Mouse (Mus musculus) MEL-GATA-1-ER (cell line): Measurements from ENCODE around the gene Prf1.

Source experiments
- DNase-seq: peaks from one replicate; pipeline ENCODE4 v3.0.0-alpha.2; 2012; ENCODE audit warnings: low read depth; ENCODE audit errors: extremely low read depth

Prf1 gene

DNA sequence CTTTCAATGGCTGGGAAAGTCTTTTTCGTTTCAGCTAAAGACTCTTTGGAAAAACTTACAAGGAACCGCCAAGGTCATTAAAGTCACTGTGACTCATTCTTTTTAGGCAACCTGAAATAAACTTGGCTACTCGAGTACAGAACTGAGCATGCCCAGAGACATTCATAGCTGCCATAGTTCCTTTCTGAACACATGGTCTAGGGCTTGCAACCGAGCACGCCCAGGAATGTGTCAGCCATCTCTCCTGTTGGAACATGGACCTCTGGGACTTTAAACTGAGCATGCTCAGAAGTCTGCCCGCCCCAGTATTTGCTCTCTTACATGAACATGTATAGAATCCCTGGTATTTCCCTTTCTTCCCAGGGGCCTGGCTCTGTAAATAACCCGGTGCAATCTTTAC is 11.4 kb upstream of the Prf1 start:
- DNase-seq: no peak

DNA sequence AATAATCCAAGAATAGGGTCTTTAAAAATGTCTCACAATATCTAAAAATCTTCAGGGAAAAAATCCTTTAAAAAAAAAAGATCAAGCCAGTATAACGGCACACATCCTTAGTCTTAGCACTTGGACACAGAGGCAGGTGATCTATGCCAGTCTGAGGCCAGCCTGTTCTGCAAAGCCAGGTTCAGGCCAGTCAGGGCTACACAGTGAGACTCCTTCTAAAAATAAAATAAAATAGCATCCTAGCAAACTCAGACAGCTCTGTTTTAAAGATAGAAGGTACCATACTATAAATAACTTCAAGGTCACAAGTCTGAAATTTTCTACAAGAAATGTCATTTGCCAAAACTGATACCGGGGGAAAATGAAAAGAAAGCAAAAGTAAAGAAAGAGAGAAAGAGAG is 7.6 kb upstream of the Prf1 start:
- DNase-seq: no peak

DNA sequence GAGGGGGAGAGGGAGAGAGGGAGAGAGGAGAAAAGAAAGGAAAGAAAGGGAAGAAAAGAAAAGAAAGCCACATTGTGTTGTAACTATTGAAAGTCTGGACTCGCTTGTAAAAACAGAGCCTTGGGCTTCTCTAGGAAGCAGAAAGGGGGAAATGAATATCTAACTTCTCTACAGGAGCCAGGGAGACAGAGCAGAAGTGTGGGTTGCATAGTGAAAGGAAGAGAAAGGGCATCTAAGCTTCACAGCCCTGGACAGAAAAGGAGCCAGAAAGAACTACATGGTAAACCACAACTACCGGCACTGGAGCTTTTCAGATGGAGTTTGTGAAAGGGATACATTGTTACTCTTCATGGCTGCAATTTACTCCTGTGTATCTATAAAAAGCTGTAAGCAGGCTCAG is 7.2 kb upstream of the Prf1 start:
- DNase-seq: no peak

DNA sequence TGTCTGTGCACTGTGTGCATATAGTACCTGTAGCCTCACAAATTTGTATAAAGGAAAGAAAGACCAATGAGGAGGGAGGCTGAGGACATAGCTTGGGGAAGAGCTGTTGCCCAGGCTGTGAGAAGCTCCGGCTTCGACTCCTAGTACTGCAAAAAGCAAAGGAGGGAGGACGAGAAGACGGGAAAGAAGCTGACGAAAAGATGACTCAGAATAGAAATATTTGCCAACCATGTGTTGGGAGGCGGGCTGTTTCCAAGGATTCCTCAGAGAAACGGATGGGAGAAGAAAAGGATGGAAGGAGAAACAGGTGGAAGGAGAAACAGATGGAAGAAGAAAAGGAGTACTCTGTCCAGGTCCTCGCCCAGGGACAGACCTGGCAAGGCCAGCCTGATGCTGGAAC is 3.4 kb upstream of the Prf1 start:
- DNase-seq: no peak

DNA sequence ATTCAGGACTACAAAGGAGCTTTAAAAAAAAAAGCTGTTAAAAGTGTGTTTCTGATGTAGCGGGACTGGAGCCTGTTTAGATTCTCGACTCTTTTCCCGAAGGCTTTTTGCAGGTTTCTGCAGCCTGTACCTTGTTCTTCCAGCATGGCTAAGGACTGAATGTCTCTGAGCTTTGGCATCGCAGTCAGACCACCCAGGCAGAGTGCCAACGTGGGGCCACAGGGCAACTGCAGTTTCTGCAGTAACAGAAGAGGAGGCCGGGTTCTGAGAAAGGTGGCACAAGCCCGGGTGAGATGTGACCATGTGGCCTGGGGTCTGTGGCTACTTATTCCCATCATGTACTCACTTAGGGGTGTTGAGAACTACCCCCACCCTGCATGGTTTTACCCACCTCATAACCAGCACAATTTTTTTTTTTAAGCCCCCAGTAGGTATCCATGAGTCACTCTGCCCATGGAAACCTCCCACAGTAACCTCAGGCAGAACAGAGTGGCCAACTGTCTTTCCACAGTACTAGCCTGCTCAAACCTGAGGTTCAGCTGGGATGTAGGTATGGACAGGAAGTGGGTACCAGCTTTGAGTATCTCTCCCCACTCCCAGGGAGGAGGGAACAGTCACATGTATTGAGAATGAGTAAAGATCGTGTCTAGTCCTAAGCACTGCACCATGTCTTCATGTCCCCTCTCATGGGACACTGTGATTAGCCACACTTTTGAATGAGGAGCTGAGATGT is 754 bp upstream of the Prf1 start:
- no peak for DNase-seq

DNA sequence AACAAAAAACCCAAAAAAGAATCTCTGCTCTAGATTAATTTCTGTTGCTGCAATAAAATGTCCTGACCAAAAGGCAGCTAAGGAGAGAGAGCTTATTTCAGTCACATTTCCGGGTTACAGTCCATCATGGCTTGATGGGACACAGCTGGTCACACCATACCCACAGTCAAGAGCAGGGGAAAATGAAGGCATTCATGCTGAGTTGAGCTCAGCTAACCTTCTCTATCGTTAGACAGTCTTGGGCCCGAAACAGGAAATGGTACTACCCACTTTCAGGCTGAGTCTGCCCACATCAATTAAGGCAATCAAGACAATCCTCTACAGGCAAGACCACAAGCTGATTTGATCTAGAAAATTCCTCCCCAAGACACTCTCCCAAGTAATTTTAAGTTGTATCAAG is 3.4 kb downstream of the Prf1 start:
- no peak for DNase-seq

DNA sequence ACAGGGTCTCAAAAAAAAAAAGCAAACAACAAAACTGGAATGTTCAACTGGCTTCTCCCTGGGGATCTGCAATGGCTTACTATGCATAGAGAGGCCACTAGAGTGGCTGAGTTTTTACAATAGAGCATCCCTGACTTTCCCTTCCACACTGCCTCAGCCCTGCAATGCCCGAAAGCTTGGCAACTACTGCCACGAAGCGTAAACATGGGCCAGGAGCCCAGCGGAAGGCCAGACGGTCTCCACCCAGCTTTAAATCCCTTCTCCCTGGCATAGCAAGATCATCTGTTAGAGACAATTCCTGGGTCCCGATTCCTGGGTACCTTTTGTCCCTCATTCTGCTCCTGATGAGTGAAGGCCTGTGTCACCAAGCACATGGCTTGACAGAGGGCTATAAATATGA is 6.4 kb downstream of the Prf1 start:
- no peak for DNase-seq

DNA sequence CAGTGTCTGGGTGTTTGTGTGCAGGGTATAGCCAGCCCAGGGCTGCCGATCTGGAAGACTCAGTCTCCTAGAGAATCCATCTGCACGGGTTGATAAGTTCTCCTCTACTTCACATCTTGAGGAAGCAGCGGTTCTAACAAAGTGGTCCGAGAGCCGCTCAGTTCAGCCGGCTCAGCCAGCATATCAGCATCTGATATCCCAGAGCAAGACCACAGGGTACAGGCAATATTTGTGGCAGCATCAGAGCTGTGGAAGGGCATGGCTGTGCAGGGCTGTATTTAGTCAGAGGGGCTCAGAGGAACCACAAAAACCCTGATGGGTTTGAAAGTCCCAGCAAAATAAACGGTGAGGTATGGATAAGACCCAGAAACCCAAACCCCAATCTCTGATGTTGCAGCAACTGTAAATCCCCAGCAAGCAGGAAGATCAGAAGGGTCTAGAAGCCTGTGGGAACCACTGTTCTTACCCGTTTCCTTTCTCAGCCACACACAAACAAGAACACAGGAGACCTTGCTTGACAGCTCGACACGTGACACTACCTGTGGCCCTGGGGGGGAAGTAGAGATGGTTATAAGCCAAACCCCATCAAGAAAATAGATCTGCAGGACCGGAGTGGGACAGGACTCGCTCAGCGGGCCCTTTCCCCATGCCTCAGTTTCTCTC is 8.4 kb downstream of the Prf1 start:
- peak; percentile 50 for DNase-seq

DNA sequence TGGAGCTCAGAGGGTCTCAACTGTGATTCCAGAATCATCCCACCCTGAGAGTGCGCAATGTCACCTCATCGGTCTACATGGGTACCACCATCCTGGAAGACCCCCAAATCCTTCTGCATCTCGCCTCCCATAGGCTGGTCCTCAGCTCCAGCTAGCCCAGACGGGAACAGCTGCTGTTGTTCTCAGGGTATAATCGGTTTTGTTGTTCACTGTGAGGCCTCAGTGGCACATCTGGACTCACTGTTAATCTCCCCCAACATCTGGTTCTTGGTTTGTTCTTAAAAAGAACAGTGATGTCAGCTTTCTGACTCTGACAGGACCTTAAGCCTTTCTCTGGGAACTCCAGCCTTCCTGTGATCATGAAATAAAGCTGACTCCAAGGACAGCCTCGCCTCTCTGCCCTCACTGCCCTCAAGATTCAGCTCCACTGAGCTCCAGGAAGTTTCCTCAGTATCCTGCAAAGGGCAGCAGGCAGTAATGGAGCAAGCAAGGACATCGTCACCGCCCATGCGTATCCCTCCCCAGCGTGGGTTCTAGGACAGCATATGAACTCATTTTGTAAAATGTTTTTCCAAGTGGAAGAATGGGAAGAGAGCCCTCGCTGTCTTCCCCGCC is 11.2 kb downstream of the Prf1 start:
- DNase-seq: no peak

DNA sequence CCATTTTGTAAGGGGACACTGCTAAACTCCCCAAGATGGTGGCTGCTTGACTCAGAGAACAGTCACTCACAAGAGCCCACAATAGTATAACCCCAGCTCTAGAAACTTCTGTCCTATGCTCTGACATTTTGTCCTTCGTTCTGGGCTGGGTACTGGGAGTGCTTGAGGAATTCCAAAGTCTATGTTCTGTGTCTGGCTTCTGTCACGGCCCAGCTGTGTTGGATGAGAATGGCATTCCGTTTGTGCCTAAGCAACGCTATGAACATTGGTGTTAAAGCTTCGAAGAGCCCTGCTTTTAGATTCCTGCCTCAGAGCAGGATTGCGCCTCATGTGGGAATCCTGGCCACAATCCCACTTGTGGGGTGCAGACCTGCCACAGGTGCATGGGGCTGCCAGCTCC is 14.5 kb downstream of the Prf1 start:
- DNase-seq: no peak

DNA sequence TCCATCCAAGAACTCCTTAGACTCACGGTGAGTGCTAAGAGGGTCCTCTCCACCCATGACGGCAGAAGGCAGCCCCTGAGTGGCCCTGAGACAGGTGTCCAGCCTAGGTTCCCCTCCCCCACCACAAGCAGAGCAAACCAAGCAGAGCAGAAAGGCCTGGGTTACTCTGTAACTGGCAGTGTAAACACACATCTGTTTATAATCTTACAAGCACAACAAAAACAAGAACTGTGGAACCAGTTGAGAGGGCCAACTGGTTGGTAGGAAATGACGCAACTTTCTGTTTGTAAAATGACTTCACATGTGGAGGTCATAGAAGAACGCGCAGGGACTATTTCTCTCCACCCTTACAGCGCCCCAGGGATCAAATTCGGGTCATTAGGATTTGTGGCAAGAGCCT is 15.1 kb downstream of the Prf1 start:
- no peak for DNase-seq

DNA sequence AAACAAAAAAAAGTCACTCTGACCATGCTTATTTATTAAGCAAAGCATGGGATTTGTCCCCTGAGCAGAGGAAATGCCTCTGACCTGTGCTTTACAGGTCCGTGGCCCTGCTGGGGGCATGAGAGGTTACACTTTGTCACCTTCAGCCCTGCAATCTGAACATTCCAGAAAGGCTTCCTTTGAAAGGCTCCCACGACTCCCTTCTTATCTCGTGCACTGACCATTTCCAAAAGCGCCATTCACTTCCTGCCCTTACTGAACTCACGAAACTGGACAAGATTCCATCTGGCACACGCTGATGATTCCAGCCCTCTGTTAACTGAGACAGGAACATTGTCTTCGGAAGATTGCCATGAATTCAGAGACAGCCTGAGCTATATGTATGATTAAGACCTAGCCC is 16.1 kb downstream of the Prf1 start:
- no peak for DNase-seq

DNA sequence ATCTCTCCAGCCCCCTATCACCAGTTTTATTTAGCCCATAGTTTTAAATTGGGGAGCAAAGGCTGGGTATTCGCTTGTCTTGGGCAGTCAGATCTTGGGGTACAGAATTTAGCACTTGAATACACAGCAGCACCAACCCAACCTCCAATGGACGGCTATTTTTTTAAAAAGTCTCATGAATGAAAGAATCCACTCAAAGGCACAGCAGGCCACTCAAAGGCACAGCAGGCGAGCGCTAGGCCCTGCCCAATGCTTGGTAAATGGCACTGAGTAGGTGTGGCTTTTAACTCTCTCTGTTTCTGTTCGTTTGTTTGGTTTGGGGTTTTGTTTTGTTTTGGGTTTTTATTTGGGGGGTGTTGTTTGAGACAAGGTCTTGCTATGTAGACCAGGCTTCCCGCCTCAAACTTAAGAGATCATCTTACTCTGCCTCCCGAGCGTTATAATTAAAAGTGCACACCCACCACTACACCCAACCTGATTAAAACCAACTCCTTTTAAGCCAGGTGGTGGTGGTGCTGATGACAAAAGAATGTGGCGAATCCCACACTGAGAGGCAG is 17.8 kb downstream of the Prf1 start:
- DNase-seq: no peak

DNA sequence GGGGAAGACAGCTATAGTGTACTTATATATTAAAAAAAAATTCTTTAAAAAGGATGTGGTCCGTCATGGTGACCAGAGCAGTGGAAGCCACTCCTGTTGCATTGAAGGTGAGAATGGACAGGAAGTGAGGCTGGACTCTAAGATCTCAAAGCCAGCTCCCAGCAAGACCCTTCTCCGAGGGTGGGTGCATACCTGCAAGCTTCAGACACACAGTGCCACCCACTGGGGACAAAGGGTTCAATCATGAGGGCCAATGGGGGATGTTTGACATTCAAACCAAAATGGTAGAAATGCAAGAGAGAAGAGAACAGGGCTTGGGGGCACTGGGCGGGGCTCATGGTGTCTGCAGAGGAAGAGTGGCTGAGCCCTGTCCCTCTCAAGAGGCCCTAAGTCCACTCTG is 20.9 kb downstream of the Prf1 start:
- DNase-seq: no peak

DNA sequence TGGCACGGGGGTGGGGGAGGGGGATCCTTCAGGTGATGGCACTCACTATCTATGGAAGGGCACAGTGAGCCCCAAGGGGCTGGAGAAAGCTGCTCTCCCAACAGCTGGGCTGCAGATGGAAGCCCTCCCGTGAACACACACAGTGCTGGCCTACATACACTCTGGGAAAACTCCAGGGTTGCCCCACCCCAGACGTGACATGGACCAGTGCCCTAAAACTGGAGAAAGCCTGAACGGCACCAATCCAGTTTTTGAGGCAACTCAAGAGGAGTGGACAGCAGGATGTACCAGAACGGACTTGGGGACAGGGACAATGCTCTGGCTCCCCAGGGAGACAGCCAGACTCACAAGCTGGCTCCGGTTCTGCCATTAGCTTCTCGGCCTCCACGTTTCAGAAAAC is 27.1 kb downstream of the Prf1 start:
- DNase-seq: no peak

DNA sequence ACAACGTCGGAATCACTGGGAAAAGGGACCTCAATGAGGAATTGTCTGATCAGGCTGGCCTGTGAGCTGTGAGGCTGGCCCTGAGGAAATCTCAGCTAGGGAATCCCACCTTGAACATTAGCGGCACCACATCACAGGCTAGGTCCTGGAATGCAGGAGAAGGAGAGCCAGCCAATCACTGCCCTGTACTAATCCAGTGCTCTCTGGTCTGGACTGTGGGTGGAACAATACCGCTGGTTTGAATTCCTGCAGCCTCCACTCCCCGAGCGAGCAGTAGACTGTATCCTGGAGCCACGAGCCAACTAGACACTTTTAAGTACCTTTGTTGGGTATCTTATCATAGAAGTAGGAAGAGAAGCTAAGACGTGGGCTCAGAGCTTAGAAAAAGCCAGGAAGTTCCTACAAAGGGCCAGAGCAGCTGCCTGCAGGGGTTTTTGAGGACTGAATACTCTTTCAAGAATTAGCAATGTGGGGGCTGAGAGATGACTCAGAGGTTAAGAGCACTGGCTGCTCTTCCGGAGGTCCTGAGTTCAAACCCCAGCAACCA is 28.2 kb downstream of the Prf1 start:
- DNase-seq: no peak

DNA sequence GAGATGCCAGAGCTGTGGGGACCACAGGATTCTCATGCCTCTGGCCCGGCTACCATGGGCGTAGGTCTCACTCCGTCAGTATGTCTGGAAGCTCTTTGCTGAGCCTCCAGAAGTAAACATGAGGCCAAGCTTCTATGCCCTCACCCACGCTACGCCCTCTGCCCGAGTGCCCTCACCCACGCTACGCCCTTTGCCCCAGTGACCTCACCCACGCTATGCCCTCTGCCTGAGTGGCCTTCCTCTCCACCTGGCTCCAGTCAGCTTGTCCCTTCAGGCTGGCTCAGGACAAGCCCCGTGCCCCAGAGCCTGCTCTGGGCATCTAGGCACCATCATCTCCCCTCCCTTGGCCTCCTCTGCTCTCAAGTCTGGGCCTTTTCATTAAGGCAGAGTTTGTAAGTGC is 29.9 kb downstream of the Prf1 start:
- no peak for DNase-seq

DNA sequence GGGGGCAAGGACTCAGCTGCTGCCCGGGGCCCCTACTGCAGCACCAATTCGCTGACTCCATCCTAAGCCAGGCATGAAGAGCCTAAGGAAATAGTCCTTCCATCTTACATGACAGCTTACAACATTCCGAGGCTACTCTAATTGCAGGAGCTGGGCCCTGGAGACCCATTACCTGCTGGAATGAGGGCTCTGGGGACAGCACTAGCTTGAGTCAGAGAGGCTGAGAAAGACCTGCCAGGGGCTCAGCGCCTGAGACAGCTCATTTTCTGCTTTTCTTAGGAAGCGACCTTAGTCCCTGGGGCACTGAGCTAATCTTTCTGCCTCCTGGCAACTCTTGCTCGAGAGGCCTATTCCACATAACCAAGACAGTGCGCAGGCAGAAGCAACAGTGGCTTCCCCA is 31.3 kb downstream of the Prf1 start:
- DNase-seq: no peak

DNA sequence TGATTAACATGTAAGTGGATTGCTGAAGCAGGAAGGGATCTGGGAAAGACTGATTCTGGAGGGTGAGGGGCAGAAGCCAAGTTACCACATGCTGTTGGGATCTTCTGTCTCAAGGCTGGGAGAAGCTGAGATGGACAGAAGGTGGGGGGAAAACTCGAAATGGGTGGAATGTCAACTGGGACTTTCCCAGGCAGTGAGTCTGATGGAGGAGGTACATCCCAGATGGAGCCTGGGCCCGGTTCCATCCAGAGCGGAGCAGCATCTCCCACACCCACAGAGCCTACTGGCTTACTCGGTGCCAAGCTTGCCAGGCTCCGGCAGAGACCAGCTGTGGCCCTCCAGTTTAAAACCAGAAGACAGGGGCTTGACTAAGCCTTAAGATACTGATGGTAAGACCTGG is 33.4 kb downstream of the Prf1 start:
- no peak for DNase-seq

DNA sequence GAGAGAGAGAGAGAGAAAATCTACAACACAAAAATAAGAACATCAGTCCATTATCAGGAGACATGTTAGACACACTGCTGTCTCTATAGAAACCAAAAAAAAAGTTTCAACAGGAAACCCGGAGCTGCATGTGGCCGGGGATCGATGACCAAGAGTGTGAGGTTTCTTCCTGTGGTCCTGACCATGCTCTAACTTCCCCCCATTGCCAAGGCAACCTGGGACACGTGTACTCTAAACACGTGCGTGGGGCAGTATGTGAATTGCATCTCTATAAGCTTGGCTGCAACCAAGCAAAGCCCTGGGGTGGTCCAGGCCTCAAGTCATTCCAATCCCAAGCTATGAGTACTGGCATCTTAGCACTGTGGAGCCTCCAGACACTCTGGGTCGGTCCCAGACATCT is 36.9 kb downstream of the Prf1 start:
- DNase-seq: no peak

DNA sequence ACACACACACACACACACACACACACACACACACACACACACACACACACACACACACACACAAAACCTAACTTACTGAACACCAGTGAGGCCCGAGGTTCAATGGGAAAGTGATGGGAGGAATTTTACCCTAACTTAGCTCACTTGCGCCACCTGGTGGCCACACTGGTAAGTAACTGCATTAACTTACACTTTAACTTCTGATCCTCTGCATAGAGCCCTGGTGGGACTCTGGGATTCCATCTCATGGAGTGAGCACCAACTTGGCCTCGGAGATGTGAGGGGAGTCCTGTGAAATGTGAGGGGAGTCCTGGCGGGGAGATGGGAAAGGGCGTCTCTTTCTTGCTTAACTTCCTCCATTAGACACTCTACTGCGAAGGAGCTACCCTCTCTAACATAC is 38.5 kb downstream of the Prf1 start:
- DNase-seq: peak; percentile 51

DNA sequence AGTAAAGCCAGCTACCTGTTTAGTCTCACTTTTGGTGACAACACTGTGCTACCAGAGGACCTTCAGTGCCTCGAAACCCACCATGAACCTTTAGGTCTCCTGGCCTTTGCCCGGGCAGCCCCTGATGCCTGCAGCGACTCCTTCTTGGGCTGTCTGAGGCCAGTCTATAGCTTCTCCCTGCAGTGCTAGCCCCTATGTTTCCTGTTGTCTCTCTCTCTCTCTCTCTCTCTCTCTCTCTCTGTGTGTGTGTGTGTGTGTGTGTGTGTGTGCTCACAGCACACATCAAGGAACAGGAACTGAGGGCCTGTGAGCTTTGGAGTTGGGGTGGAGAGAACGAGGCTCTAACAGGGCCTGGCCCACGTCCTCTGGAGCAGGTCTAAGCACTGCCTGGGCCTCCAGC is 39.0 kb downstream of the Prf1 start:
- DNase-seq: no peak
